Mouse (Mus musculus) erythroblast, embryonic 14.5 days (primary cell): Measurements from ENCODE around the gene Mthfd1. TPM values are rescaled to one million over a fixed set of nuclear protein-coding genes. Genes with fewer than 3 reads are reported as not detected.

Experiments
- H3K27me3 ChIP-seq: 2 replicates; pipeline ENCODE4 v1.6.1; 2012; ENCODE audit warnings: inconsistent platforms; ENCODE audit not compliant: control insufficient read depth
- H3K36me3 ChIP-seq: 2 replicates; pipeline ENCODE4 v1.6.1; 2012; ENCODE audit warnings: mild to moderate bottlenecking, inconsistent platforms; ENCODE audit not compliant: control insufficient read depth
- H3K4me1 ChIP-seq: 2 replicates; pipeline ENCODE4 v1.6.1; 2012; ENCODE audit warnings: inconsistent platforms; ENCODE audit not compliant: control insufficient read depth
- H3K4me3 ChIP-seq: replicated peaks from 2 replicates; pipeline ENCODE3; 2012; ENCODE audit warnings: moderate library complexity, mild to moderate bottlenecking, inconsistent platforms
- H3K9me3 ChIP-seq: 2 replicates; pipeline ENCODE4 v1.6.1; 2012; ENCODE audit warnings: low read length, inconsistent platforms, mixed read lengths; ENCODE audit not compliant: control insufficient read depth
- GATA1 ChIP-seq: IDR thresholded peaks from 2 replicates; pipeline ENCODE4 v1.6.1; 2012; ENCODE audit warnings: low read length, inconsistent platforms, mixed read lengths
- TAL1 ChIP-seq: IDR thresholded peaks from 3 replicates; pipeline ENCODE4 v1.6.1; 2012; ENCODE audit warnings: low read length, inconsistent platforms, mixed read lengths
- polyA plus RNA-seq: library from polyadenylated mRNA; stranded (reverse); fragments of >175 nt; gene quantifications from 2 replicates; pipeline ENCODE4 v1.2.3, GENCODE M21; 2012

Gene Mthfd1
- polyA plus RNA-seq, 1 experiment, result 6.5 TPM

GRCm38 (mm10) chr12:76288494-76288893 lies 33.4 kb downstream of the Mthfd1 start:
- H3K27me3 ChIP-seq, result no peaks in the 10 kb centered on the region
- H3K36me3 ChIP-seq, result peaks cover 89% of the 10 kb centered on the region
- TF ChIP-seq GATA1 (no peak), TAL1 (no peak)
- H3K4me1 ChIP-seq, result no peaks in the 10 kb centered on the region
- H3K4me3 ChIP-seq, result no peak overlapping the region
- H3K9me3 ChIP-seq, result no peaks in the 10 kb centered on the region

GRCm38 (mm10) chr12:76289428-76289827 lies 34.3 kb downstream of the Mthfd1 start:
- no peak for TF ChIP-seq TAL1
- TF ChIP-seq GATA1, result no peak
- no peaks in the 10 kb centered on the region for H3K27me3 ChIP-seq
- H3K4me1 ChIP-seq, result no peaks in the 10 kb centered on the region
- H3K9me3 ChIP-seq, result no peaks in the 10 kb centered on the region
- H3K36me3 ChIP-seq, result peaks cover 89% of the 10 kb centered on the region
- no peak overlapping the region for H3K4me3 ChIP-seq

- H3K4me1 ChIP-seq, result no peaks in the 10 kb centered on the region
- peaks cover 89% of the 10 kb centered on the region for H3K36me3 ChIP-seq
- no peaks in the 10 kb centered on the region for H3K9me3 ChIP-seq
- H3K4me3 ChIP-seq, result no peak overlapping the region
- TF ChIP-seq TAL1 (no peak), GATA1 (no peak)
- no peaks in the 10 kb centered on the region for H3K27me3 ChIP-seq
These were observed 35.2 kb downstream of the Mthfd1 start for GRCm38 (mm10) chr12:76290271-76290670.

- Histone ChIP-seq H3K27me3 (no peaks in the 10 kb centered on the region), H3K9me3 (no peaks in the 10 kb centered on the region), H3K4me3 (no peak overlapping the region), H3K4me1 (no peaks in the 10 kb centered on the region), H3K36me3 (peaks cover 94% of the 10 kb centered on the region)
- TF ChIP-seq TAL1 (no peak), GATA1 (no peak)
These were observed 38.1 kb downstream of the Mthfd1 start for GRCm38 (mm10) chr12:76293192-76293591.

- H3K4me3 ChIP-seq, result no peak overlapping the region
- no peaks in the 10 kb centered on the region for H3K4me1 ChIP-seq
- H3K9me3 ChIP-seq, result no peaks in the 10 kb centered on the region
- no peaks in the 10 kb centered on the region for H3K27me3 ChIP-seq
- peaks cover 95% of the 10 kb centered on the region for H3K36me3 ChIP-seq
- TF ChIP-seq GATA1 (no peak), TAL1 (no peak)
These were observed 42.7 kb downstream of the Mthfd1 start for GRCm38 (mm10) chr12:76297830-76298229.

GRCm38 (mm10) chr12:76299361-76299906 lies 44.3 kb downstream of the Mthfd1 start:
- TF ChIP-seq TAL1, result no peak
- no peak for TF ChIP-seq GATA1
- H3K9me3 ChIP-seq, result no peaks in the 10 kb centered on the region
- H3K4me1 ChIP-seq, result no peaks in the 10 kb centered on the region
- no peaks in the 10 kb centered on the region for H3K27me3 ChIP-seq
- peaks cover 95% of the 10 kb centered on the region for H3K36me3 ChIP-seq
- H3K4me3 ChIP-seq, result no peak overlapping the region

GRCm38 (mm10) chr12:76300367-76300766 lies 45.3 kb downstream of the Mthfd1 start:
- no peak for TF ChIP-seq GATA1
- TF ChIP-seq TAL1, result no peak
- Histone ChIP-seq H3K9me3 (no peaks in the 10 kb centered on the region), H3K36me3 (peaks cover 93% of the 10 kb centered on the region), H3K27me3 (no peaks in the 10 kb centered on the region), H3K4me1 (no peaks in the 10 kb centered on the region), H3K4me3 (no peak overlapping the region)

GRCm38 (mm10) chr12:76303474-76303873 lies 48.4 kb downstream of the Mthfd1 start:
- H3K36me3 ChIP-seq, result peaks cover 93% of the 10 kb centered on the region
- no peaks in the 10 kb centered on the region for H3K27me3 ChIP-seq
- no peaks in the 10 kb centered on the region for H3K4me1 ChIP-seq
- no peak overlapping the region for H3K4me3 ChIP-seq
- TF ChIP-seq TAL1, result no peak
- TF ChIP-seq GATA1, result no peak
- no peaks in the 10 kb centered on the region for H3K9me3 ChIP-seq

GRCm38 (mm10) chr12:76304199-76304598 lies 49.1 kb downstream of the Mthfd1 start:
- TF ChIP-seq GATA1, result no peak
- no peaks in the 10 kb centered on the region for H3K4me1 ChIP-seq
- H3K9me3 ChIP-seq, result no peaks in the 10 kb centered on the region
- no peaks in the 10 kb centered on the region for H3K27me3 ChIP-seq
- H3K36me3 ChIP-seq, result peaks cover 92% of the 10 kb centered on the region
- no peak overlapping the region for H3K4me3 ChIP-seq

GRCm38 (mm10) chr12:76305107-76305506 lies 50.0 kb downstream of the Mthfd1 start:
- Histone ChIP-seq H3K4me1 (no peaks in the 10 kb centered on the region), H3K27me3 (no peaks in the 10 kb centered on the region), H3K36me3 (peaks cover 90% of the 10 kb centered on the region), H3K4me3 (no peak overlapping the region), H3K9me3 (no peaks in the 10 kb centered on the region)
- no peak for TF ChIP-seq GATA1
- no peak for TF ChIP-seq TAL1
